Mouse (Mus musculus): ENCODE measurements around the gene Cd46.

Cd46 gene

GRCm38 (mm10) chr1:195017626-195018025, 74.4 kb downstream of the Cd46 start:
- DNase-seq = no peak

- DNase-seq = peak; percentile 79
Observed at GRCm38 (mm10) chr1:195016811-195017501, 75.1 kb downstream of the Cd46 start.

- DNase-seq = peak; percentile 58
Observed at GRCm38 (mm10) chr1:195015281-195015680, 76.8 kb downstream of the Cd46 start.

GRCm38 (mm10) chr1:195014201-195014885, 77.7 kb downstream of the Cd46 start:
- DNase-seq = no peak

- no peak for DNase-seq
Observed at GRCm38 (mm10) chr1:195012531-195012930, 79.5 kb downstream of the Cd46 start.

- DNase-seq = no peak
Observed at GRCm38 (mm10) chr1:195006267-195006666, 85.8 kb downstream of the Cd46 start.

- no peak for DNase-seq
Observed at GRCm38 (mm10) chr1:195004194-195004593, 87.9 kb downstream of the Cd46 start.

GRCm38 (mm10) chr1:195003328-195003727, 88.7 kb downstream of the Cd46 start:
- no peak for DNase-seq

GRCm38 (mm10) chr1:194998396-194998795, 93.7 kb downstream of the Cd46 start:
- DNase-seq = no peak

GRCm38 (mm10) chr1:194995196-194995595, 96.9 kb downstream of the Cd46 start:
- no peak for DNase-seq

- no peak for DNase-seq
Observed at GRCm38 (mm10) chr1:194994262-194994661, 97.8 kb downstream of the Cd46 start.

GRCm38 (mm10) chr1:194993409-194993988, 98.5 kb downstream of the Cd46 start:
- DNase-seq = no peak

GRCm38 (mm10) chr1:194992589-194993317, 99.3 kb downstream of the Cd46 start:
- no peak for DNase-seq

GRCm38 (mm10) chr1:194991654-194992053, 100.4 kb downstream of the Cd46 start:
- no peak for DNase-seq

- DNase-seq = no peak
Observed at GRCm38 (mm10) chr1:194990976-194991375, 101.1 kb downstream of the Cd46 start.

- no peak for DNase-seq
Observed at GRCm38 (mm10) chr1:194989024-194989423, 103.0 kb downstream of the Cd46 start.
